Mouse (Mus musculus) T-helper 1 cell (primary cell): ENCODE data around the gene Tbp.
"Not testable (repeated sequence)": the region's sequence is repeated elsewhere in the genome, so short reads cannot be mapped to it uniquely, and the experiment has no call there.

ENCODE experiments used
- in situ Hi-C: fragments of 300-600 bp; cut with MboI, MseI; formaldehyde crosslinking; loops from one replicate; pipeline ENCODE4 v1.15.1; 2025; ENCODE audit warnings: high pct_unique_total_duplicates

The Tbp gene

GRCm38 (mm10) chr17:15535943-15536342 is 36.3 kb downstream of the Tbp start:
- in situ Hi-C loops, result no loop called here

- in situ Hi-C loops, result no loop called here
Observed at GRCm38 (mm10) chr17:15536457-15536904, 36.8 kb downstream of the Tbp start.

- in situ Hi-C loops, result no loop called here
Observed at GRCm38 (mm10) chr17:15540309-15540708, 40.6 kb downstream of the Tbp start.

DNA sequence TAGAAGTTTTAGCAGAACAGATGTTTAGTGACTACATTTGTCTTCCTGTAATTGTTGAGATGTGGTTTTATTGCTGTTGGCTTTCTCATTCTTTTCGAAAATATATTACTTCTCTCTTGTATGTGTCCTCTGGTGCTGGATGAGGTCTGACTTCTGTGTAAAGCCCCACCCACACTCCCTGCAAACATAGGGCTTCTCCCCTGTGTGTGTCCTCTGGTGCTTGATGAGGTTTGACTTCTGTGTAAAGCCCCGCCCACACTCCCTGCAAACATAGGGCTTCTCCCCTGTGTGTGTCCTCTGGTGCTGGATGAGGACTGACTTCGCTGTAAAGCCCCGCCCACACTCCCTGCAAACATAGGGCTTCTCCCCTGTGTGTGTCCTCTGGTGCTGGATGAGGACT is 44.2 kb downstream of the Tbp start:
- in situ Hi-C loops, result not testable (repeated sequence)

GRCm38 (mm10) chr17:15546440-15546839 is 46.8 kb downstream of the Tbp start:
- in situ Hi-C loops, result no loop called here

GRCm38 (mm10) chr17:15549713-15550112 is 50.0 kb downstream of the Tbp start:
- in situ Hi-C loops, result no loop called here

- in situ Hi-C loops, result no loop called here
Observed at GRCm38 (mm10) chr17:15559946-15560345, 60.3 kb downstream of the Tbp start.

DNA sequence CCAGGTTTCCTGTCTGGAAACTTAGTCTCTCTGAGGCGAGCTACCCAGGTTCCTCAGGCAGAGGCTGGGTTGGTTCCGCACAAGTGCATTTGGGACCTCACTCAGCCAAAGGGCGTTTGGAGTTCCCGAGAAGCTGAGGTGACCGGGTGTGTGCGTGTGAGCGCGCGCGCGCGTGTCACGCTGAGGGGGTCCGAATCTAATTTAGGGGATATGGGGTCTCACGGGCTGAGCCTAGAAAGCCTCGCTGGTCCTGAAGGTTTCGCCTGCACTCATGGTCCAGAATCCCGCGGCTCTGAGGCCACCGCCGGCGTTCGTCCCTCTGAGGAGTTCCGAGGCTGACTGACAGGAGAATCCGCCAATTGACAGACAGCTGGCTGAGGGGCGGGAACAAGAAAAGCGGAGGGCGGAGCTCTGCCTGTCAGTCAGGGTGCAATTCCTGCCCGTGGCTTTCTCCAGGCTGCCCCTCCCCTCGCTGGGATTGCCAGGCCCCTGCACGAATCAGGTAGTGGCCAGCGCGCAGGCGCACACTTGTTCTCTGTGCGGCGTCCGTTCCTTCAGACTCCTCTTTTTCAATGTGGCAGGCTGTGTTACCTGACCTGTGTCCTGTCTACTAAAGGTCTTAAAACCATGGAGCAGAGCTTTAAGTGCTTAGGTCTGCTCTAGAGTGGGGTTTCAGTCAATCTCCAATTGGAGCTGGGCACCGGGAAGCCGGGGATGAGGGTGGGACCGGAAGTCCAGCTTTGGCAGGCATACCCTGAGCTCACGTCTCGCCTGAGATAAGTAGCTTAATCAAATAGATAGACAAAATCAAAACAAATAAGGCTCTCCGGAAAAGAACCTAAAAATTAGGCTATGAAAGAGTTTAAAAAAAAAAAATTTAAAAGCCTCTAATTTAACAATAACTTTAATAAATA is 64.6 kb downstream of the Tbp start, which contains the start of gene Prdm9:
Gene Prdm9, minus strand, starts transcription at position 341 of the 914 bp plus-strand sequence.
- in situ Hi-C loops, result no loop called here

DNA sequence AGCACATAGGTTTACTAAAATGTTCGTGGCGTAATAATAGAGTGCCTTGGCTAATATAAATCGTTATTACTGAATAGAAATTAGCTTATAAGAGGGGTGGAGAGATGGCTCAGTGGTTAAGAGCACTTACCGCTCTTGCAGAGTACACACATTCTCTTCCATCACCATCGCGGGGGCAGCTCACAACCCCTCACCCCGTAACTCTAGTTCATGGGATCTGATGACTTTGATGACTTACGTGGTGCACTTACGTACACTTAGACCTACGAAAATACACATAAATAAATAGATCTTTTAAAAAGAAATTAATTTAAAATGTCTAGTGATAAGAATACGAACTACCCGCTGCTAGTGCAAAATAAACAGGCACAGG is 65.2 kb downstream of the Tbp start:
- in situ Hi-C loops, result loop anchor here (5.0 kb wide), 1 partner anchor 33 kb away; no protein-coding TSS in a partner anchor

DNA sequence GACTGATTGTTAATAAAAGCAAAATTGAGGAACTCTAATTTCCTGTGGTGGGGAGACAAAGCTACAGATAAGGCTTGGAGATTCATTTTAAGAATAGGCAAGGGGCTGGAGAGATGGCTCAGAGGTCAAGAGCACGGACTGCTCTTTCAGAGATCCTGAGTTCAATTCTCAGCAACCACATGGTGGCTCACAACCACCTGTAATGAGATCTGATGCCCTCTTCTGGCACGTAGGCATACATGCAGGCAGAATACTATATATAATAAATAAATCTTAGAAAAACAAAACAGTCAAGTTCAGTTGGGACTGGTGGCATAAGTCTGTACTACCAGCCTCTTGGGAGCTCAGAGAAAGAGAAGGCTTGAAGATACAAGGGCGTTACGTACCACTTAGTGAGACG is 67.2 kb downstream of the Tbp start:
- in situ Hi-C loops, result loop anchor here (5.0 kb wide), 1 partner anchor 35 kb away; no protein-coding TSS in a partner anchor

- in situ Hi-C loops, result no loop called here
Observed at GRCm38 (mm10) chr17:15575056-15575455, 75.4 kb downstream of the Tbp start.

GRCm38 (mm10) chr17:15577291-15577694 is 77.6 kb downstream of the Tbp start:
- in situ Hi-C loops, result no loop called here
